Mouse (Mus musculus): Measurements from ENCODE around the gene Ube4b.
"Not testable (repeated sequence)": the region's sequence is repeated elsewhere in the genome, so short reads cannot be mapped to it uniquely, and the experiment has no call there.

The Ube4b gene

DNA sequence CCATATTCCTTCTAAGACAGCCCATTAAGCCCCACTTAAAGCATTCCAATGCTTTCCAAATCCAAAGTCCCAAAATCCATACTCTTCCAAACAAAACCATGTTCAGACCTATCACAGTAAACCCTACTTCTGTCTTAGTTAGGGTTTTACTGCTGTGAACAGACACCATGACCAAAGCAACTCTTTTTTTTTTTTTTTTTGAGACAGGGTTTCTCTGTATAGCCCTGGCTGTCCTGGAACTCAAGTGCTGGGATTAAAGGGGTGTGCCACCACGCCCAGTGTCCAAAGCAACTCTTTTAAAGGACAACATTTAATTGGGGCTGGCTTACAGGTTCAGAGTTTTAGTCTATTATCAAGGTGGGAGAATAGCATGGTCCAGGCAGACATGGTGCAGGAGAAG lies 5.3 kb upstream of the Ube4b start:
- not testable (repeated sequence) for DNase-seq (ENCODE audit: low spot score)

- no peak for DNase-seq (ENCODE audit: low spot score)
Observed at GRCm38 (mm10) chr4:149429592-149429991, 3.0 kb upstream of the Ube4b start.

GRCm38 (mm10) chr4:149425801-149426292 lies 702 bp downstream of the Ube4b start:
- DNase-seq (ENCODE audit: low spot score), result no peak

DNA sequence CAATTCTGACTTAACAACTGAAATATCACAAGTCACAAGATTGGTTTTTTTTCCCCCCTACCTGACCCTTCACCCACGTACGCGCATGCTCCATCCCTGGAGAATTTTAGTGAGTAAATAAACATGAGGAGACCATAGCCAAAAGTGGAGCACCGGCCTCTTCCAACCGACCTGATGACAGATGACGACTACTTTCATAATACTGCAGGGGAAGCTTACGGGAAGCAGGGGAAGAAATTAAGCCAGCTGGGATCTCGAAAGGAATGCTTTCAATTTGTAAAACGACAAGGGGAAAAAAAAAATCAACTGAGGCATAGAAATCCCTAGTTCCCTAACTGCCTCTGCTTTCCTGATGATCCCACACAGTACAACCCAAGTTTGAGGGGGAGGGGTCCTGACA lies 1.8 kb downstream of the Ube4b start:
- no peak for DNase-seq (ENCODE audit: low spot score)

DNA sequence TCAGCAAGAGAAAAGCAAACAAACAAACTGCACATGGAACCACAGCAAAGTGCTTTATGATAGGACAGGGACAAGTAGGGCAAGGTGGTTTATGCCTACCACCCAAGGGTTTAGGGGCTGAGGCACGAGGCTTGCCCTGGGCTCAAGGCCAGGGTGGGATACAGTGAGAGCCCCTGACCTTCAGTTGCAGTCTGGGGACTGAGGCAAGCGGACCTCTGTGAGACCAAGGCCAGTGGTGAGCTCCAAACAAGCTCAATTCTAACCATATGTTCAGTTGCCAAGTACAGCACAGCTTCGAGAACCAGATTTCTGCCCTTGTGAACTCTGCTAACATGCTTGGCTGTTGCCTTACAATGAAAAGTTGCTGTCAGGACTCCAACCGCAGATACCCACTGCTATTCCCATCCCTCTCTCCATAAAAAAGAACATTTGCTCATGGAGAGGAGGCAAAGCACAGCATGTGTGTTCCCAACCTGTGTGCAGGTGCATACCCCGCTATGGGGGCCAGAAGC lies 8.6 kb downstream of the Ube4b start:
- no peak for DNase-seq (ENCODE audit: low spot score)

DNA sequence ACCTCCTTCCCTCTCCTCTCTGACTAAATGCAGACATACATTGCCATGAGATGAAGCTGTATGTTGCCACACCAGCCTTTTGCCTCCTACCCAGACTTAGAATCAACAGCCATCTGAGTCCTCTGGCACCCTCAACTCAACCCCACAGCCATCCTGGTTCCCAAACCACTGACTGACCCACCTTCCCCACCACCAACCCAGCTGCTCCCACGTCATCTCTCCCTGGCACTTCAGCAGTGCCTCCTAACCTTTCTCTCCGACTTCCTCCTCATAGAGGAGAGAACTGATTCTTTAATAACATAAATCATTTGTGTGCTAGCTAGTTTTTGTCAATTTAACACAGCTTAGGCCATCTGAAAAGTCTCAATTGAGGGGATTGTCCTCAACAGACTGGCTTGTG lies 9.6 kb downstream of the Ube4b start:
- no peak for DNase-seq (ENCODE audit: low spot score)

DNA sequence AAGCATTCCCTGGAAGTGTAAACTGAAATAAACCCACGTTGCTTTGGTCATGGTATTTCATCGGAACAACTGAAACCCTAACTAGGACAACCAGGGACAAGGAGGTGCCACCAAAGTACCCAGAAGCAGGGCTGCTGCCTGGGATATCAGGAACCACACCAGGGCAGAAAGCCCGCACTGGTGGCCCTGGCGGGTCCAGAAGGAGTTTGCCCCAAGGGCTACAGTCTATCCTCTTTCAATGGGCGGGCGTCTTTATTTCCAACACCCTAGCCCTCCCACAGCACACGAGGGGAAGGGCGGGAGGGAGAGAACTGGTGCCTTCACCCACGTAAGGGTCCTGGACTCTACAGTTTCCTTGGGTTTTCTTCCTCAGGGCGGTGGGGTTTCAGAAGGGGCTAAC lies 10.1 kb downstream of the Ube4b start:
- no peak for DNase-seq (ENCODE audit: low spot score)

GRCm38 (mm10) chr4:149415651-149416169 lies 10.8 kb downstream of the Ube4b start:
- peak; percentile 78 for DNase-seq (ENCODE audit: low spot score)

- DNase-seq (ENCODE audit: low spot score), result no peak
Observed at GRCm38 (mm10) chr4:149414259-149414658, 12.3 kb downstream of the Ube4b start.

GRCm38 (mm10) chr4:149409759-149410158 lies 16.8 kb downstream of the Ube4b start:
- no peak for DNase-seq (ENCODE audit: low spot score)

- DNase-seq (ENCODE audit: low spot score), result no peak
Observed at GRCm38 (mm10) chr4:149408331-149408730, 18.2 kb downstream of the Ube4b start.

DNA sequence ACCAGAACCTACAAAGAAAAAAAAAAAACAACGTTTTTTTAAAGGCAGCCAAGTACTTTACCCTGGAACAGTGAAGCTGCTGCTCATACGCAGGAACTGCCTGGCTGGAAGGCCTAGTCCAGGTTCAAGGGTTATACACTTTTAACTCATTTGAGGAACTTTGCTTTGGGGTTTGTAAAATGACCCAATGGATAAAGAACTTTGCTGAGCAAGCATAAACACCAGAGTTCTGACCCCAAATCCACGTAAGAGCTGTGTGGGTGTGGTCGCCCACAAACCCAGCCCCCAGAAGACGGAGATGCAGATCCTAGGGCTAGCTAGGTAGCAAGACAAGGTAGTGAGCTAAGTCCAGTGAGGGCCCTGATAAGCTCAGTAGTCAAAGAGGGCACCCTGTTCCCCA lies 19.1 kb downstream of the Ube4b start:
- DNase-seq (ENCODE audit: low spot score), result no peak

GRCm38 (mm10) chr4:149405713-149406443 lies 20.7 kb downstream of the Ube4b start:
- DNase-seq (ENCODE audit: low spot score), result no peak

- DNase-seq (ENCODE audit: low spot score), result no peak
Observed at GRCm38 (mm10) chr4:149404640-149405465, 21.7 kb downstream of the Ube4b start.

GRCm38 (mm10) chr4:149403037-149403436 lies 23.5 kb downstream of the Ube4b start:
- DNase-seq (ENCODE audit: low spot score), result no peak

DNA sequence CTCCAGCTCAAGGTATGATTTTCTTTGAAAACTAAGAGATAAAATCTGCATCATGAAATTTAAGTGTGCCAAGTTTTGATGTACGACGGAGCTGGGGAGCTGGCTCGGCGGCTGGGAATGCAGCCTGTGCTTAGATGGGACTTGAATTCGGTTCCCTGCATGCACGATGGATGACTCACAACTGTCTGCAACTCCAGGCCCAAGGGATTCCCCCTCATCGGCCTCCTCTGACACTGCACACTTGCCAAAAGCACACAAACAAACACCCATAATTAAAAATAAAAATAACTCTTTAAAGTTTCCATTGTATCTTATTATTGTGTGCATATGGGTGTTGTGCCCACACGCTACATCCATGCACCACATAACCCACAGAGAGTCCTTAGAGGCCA lies 25.0 kb downstream of the Ube4b start:
- no peak for DNase-seq (ENCODE audit: low spot score)

GRCm38 (mm10) chr4:149400878-149401590 lies 25.5 kb downstream of the Ube4b start:
- peak; percentile 38 for DNase-seq (ENCODE audit: low spot score)

GRCm38 (mm10) chr4:149399331-149399910 lies 27.1 kb downstream of the Ube4b start:
- peak; percentile 91 for DNase-seq (ENCODE audit: low spot score)

DNA sequence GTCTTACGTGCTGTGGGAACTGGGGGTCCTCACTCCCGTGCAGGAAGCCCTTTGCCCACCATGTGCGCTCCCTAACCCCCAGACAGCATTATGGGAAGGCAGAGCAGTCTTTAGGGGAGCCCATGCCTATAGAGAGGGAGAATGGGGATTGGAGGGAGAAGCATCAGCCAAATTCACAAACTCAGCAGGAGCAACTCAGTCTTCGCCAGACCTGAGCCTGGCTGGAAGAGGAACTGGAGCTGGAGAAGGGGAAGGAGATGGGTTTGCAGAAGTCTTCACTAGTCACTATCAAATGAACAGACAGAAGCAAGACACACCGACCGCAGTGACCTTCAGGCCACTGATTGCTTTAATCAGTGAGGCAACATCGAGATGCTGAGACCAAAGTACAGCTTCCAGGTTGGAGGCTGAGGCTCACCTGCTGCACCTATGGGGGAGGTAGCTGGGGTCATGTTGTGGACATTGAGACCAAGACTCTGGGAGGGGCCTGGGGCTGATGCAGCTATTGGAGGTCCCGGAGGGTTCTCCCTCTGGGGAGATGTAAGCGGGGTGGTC lies 28.3 kb downstream of the Ube4b start:
- peak; percentile 85 for DNase-seq (ENCODE audit: low spot score)

DNA sequence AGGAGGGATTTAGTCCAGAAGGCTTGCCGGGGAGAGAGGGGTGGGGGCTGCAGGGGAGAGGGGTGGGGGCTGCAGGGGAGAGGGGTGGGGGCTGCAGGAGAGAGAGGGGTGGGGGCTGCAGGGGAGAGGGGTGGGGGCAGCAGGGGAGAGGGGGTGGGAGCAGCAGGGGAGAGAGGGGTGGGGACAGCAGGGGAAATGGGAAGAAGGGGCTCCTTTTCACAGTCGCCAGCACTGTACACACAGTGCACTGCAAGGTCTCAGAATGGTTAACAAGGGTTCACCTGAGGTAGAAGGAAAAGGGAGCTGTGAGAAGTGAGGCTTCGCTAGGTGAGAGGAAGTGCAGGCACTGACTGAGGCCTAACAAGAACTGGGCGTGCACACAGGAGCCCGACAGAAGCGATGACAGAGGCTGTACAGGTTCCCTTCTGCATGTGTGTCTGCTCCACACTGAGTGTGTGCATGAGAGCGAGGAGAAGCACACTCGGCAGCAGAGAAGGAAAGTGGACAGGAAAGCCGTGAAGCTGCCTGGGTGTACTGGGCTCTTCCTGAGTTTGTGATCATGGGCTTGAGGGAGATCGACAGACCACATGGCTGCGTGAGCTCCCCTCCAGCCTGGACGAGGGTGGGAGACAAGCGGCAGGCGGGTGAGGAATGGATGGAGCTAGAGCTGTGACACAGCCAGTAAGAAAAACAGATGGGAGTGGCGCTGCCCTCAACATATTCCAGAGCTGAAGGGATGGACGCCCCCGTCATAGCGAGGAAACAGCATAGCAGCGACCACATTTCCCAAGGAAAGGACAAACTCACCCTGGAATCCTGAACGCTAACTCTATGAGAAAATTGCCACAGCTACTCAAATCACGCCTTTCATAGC lies 29.9 kb downstream of the Ube4b start:
- DNase-seq (ENCODE audit: low spot score), result peak; percentile 36

All from yolk sac, embryonic 10.5 days (tissue).